Mouse (Mus musculus): ENCODE measurements around the gene Arg1.

- TF ChIP-seq CTCF (IDR thresholded peaks at IDR 0.05; ENCODE audit: low read depth, low read length): no peak
- no peak for TF ChIP-seq POLR2AphosphoS5 (IDR thresholded peaks at IDR 0.05; ENCODE audit: insufficient replicate concordance, low read depth, low read length)
- TF ChIP-seq GATA2 (IDR thresholded peaks at IDR 0.05; ENCODE audit: borderline replicate concordance, low read depth, low read length): no peak
- TF ChIP-seq GATA1 (IDR thresholded peaks at IDR 0.05; ENCODE audit: borderline replicate concordance, low read length): no peak
Measured at GRCm38 (mm10) chr10:24922977-24923376, 4.3 kb downstream of the Arg1 start.
